Mouse (Mus musculus): ENCODE data around the gene Pdia2. TPM values are rescaled to one million over a fixed set of nuclear protein-coding genes. Genes with fewer than 3 reads are reported as not detected.
A peak's percentile ranks its signal among the peaks of the same experiment; 100 is the strongest.
"Not testable (repeated sequence)": the region's sequence is repeated elsewhere in the genome, so short reads cannot be mapped to it uniquely, and the experiment has no call there.

The Pdia2 gene
- total RNA-seq, 2 experiments from 2014 or later, result 13.4 to 24.4 TPM

- 0 out of 2 replicates have a peak, but pooled peaks have one; percentile 35 for ATAC-seq (replicated peaks; ENCODE audit: low FRiP score, poor library complexity, severe bottlenecking)
Observed at GRCm38 (mm10) chr17:26202737-26203136, 3.9 kb upstream of the Pdia2 start, which contains the start of gene Rgs11. TSS of gene Rgs11 (plus strand) at chr17:26202951.

- ATAC-seq (replicated peaks; ENCODE audit: low FRiP score, poor library complexity, severe bottlenecking), result no peak
Observed at GRCm38 (mm10) chr17:26201998-26202397, 3.1 kb upstream of the Pdia2 start.

DNA sequence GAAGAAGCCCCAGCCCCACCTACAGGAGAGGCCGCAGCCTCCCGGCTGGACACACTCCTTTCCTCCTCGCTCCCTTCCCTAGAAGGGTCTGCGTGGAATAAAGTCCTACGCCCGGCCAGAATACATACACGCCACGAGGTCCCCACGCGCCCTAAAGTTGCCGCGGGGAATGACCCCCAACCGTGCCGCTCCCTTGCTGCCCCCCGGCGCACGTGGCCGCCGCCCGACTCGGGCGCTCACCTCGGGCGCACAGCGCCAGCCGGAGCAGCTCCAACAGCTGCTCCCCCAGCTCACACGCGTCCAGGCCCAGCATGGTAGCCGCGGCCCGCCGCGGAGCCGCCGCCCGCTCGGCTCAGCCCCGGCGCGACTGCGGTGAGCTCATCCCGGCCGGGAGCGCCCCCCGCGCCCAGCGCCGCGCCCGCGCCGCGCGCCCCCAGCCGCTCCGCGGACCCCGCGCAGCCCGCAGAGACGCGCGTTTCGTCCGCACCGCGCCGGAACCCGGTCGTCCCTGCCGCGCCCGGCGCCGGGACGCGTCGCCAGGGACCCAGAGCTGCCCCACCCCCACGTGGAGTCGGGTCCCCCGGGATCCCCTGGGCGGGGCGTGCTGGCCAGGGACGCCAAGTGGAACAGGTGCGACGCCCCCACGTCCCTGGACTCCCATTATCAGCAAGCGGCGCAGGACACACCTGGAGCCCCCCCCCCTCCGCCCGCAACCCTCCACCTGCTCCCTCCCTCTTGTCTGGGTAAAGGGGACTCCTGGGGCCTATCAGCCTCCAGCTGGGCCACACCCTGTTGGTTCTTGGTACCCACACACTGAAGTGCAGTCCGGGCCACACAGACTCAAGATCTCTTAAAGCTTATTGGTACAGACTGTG, 2.2 kb upstream of the Pdia2 start:
- no peak for ATAC-seq (replicated peaks; ENCODE audit: low FRiP score, poor library complexity, severe bottlenecking)

GRCm38 (mm10) chr17:26192481-26193190, 6.3 kb downstream of the Pdia2 start:
- no peak for ATAC-seq (replicated peaks; ENCODE audit: low FRiP score, poor library complexity, severe bottlenecking)

DNA sequence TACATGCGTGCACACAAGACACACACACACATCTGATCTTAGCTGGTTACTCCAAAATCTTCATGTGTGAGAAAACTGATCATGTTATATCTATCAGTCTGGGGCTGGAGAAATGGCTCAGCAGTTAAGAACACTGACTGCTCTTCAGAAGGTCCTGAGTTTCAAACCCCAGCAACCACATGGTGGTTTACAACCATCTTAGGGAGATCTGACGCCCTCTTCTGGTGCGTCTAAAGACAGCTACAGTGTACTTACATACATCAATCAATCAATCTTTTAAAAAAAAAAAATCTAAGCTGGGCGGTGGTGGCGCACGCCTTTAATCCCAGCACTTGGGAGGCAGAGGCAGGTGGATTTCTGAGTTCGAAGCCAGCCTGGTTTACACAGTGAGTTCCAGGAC, 7.4 kb downstream of the Pdia2 start:
- not testable (repeated sequence) for ATAC-seq (replicated peaks; ENCODE audit: low FRiP score, poor library complexity, severe bottlenecking)

- ATAC-seq (replicated peaks; ENCODE audit: low FRiP score, poor library complexity, severe bottlenecking), result no peak
Observed at GRCm38 (mm10) chr17:26188091-26188805, 10.6 kb downstream of the Pdia2 start.

GRCm38 (mm10) chr17:26187592-26187991, 11.3 kb downstream of the Pdia2 start:
- ATAC-seq (replicated peaks; ENCODE audit: low FRiP score, poor library complexity, severe bottlenecking), result no peak

DNA sequence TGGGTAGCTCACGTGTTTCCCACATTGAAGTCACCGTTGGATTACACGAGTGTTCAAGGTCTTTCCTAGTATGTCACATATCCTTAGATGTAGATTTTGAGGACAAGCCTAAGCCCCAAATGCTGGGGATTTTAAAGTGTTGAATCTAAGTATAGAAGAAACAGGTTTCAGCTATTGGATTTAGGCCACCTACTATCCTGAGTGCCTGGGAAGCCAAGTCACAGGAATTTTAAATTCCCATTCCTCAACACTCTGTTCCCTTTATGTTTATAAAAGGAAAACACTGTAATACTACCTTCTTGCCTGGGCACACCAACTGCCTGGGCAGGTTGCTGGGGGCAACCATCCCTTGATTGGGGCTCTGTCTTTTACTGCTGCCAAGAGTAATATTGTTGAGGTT, 17.7 kb downstream of the Pdia2 start:
- no peak for ATAC-seq (replicated peaks; ENCODE audit: low FRiP score, poor library complexity, severe bottlenecking)

DNA sequence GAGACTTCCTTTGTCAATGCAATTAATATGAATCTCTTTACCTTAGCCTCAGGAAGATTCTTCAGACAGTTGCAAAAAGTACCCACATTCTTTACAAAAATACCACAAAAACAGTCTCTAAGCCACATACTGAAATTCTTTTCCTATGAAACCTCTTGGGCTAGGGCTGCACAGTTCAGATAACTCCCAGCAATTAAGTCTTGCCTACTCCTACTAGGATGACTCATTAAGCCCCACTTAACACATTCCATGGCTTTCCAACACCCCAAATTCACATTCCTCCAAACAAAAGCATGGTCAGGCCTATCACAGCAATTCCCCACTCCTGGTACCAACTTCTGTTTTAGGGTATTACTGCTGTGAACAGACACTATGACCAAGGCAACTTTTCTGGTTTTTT, 20.3 kb downstream of the Pdia2 start:
- ATAC-seq (replicated peaks; ENCODE audit: low FRiP score, poor library complexity, severe bottlenecking), result no peak

DNA sequence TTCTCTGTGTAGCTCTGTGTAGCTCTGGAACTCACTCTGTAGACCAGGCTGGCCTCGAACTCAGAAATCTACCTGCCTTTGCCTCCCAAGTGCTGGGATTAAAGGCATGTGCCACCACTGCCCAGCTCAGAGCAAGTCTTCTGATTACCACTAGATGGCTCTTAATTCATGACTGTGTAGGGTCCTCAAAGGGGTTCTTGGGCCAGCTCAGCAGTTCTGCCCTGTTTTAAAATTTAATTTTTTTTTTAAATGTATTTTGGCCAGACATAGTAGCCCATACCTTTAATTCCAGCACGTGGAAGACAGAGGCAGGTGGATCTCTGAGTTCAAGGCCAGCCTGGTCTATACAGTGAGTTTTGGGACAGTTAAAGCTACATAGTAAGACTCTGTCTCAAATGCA, 23.6 kb downstream of the Pdia2 start:
- ATAC-seq (replicated peaks; ENCODE audit: low FRiP score, poor library complexity, severe bottlenecking), result not testable (repeated sequence)

DNA sequence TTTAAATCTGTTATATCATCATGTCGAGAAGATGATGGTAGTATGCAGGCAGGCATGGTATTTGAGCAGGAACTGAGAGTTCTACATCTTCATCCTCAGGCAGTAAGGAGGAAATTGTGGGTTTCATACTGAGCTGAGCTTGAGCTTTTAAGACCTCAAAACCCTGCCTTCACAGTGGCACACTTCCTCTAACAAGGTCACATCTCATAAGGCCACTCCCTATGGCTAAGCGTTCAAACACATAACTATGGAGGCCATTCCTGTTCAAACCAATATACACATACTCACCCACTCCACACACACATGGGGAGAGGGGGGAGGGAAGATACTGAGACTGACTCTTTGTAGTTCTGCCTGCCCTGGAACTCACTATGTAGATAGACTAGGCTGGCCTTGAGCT, 30.8 kb downstream of the Pdia2 start:
- no peak for ATAC-seq (replicated peaks; ENCODE audit: low FRiP score, poor library complexity, severe bottlenecking)

GRCm38 (mm10) chr17:26162736-26163135, 36.2 kb downstream of the Pdia2 start:
- ATAC-seq (replicated peaks; ENCODE audit: low FRiP score, poor library complexity, severe bottlenecking), result no peak

GRCm38 (mm10) chr17:26151886-26152630, 46.8 kb downstream of the Pdia2 start:
- no peak for ATAC-seq (replicated peaks; ENCODE audit: low FRiP score, poor library complexity, severe bottlenecking)

- ATAC-seq (replicated peaks; ENCODE audit: low FRiP score, poor library complexity, severe bottlenecking), result no peak
Observed at GRCm38 (mm10) chr17:26149056-26149455, 49.8 kb downstream of the Pdia2 start.

Other genes starting within 250 kb of the Pdia2 start
- not detected in 2 replicates for gene A930017K11Rik, start 246.5 kb downstream of the Pdia2 start, total RNA-seq (2015; ENCODE audit: low replicate concordance)
- gene A930017K11Rik, start 246.5 kb downstream of the Pdia2 start, total RNA-seq (2017; ENCODE audit: low replicate concordance), result not detected in 2 replicates
- gene Capn15, start 213.3 kb downstream of the Pdia2 start, total RNA-seq (2015; ENCODE audit: low replicate concordance), result 9.6 and 9.7 TPM in 2 replicates
- 5.7 and 9.1 TPM in 2 replicates for gene Capn15, start 213.3 kb downstream of the Pdia2 start, total RNA-seq (2017; ENCODE audit: low replicate concordance)
- not detected in 2 replicates for gene Rab11fip3, start 129.5 kb downstream of the Pdia2 start, total RNA-seq (2015; ENCODE audit: low replicate concordance)
- 0.26 TPM in 1 of 2 replicates, not detected in the other for gene Rab11fip3, start 129.5 kb downstream of the Pdia2 start, total RNA-seq (2017; ENCODE audit: low replicate concordance)
- 1.8 TPM in 1 of 2 replicates, not detected in the other for gene Decr2, start 108.8 kb downstream of the Pdia2 start, total RNA-seq (2015; ENCODE audit: low replicate concordance)
- gene Decr2, start 108.8 kb downstream of the Pdia2 start, total RNA-seq (2017; ENCODE audit: low replicate concordance), result 1.4 TPM in 1 of 2 replicates, not detected in the other
- 3.6 and 5.9 TPM in 2 replicates for gene Nme4, start 103.5 kb downstream of the Pdia2 start, total RNA-seq (2015; ENCODE audit: low replicate concordance)
- 3.4 TPM in 1 of 2 replicates, not detected in the other for gene Nme4, start 103.5 kb downstream of the Pdia2 start, total RNA-seq (2017; ENCODE audit: low replicate concordance)
- 13.0 and 13.8 TPM in 2 replicates for gene Tmem8, start 85.8 kb downstream of the Pdia2 start, total RNA-seq (2015; ENCODE audit: low replicate concordance)
- 6.7 and 8.9 TPM in 2 replicates for gene Tmem8, start 85.8 kb downstream of the Pdia2 start, total RNA-seq (2017; ENCODE audit: low replicate concordance)
- gene Mrpl28, start 75.6 kb downstream of the Pdia2 start, total RNA-seq (2015; ENCODE audit: low replicate concordance), result 32.3 and 39.3 TPM in 2 replicates
- gene Mrpl28, start 75.6 kb downstream of the Pdia2 start, total RNA-seq (2017; ENCODE audit: low replicate concordance), result 27.6 and 30.9 TPM in 2 replicates
- gene Axin1, start 60.4 kb downstream of the Pdia2 start, total RNA-seq (2015; ENCODE audit: low replicate concordance), result 12.2 and 35.3 TPM in 2 replicates
- gene Axin1, start 60.4 kb downstream of the Pdia2 start, total RNA-seq (2017; ENCODE audit: low replicate concordance), result 44.4 and 84.3 TPM in 2 replicates
- gene Rgs11, start 3.9 kb upstream of the Pdia2 start, total RNA-seq (2015; ENCODE audit: low replicate concordance), result not detected in 2 replicates
- not detected in 2 replicates for gene Rgs11, start 3.9 kb upstream of the Pdia2 start, total RNA-seq (2017; ENCODE audit: low replicate concordance)
- 3.2 TPM in 1 of 2 replicates, not detected in the other for gene Arhgdig, start 8.7 kb upstream of the Pdia2 start, total RNA-seq (2015; ENCODE audit: low replicate concordance)
- gene Arhgdig, start 8.7 kb upstream of the Pdia2 start, total RNA-seq (2017; ENCODE audit: low replicate concordance), result not detected in 2 replicates
- 0.72 and 3.8 TPM in 2 replicates for gene Fam234a, start 45.2 kb upstream of the Pdia2 start, total RNA-seq (2015; ENCODE audit: low replicate concordance)
- gene Fam234a, start 45.2 kb upstream of the Pdia2 start, total RNA-seq (2017; ENCODE audit: low replicate concordance), result 1.8 and 6.0 TPM in 2 replicates
- 16.3 and 27.4 TPM in 2 replicates for gene Luc7l, start 53.8 kb upstream of the Pdia2 start, total RNA-seq (2015; ENCODE audit: low replicate concordance)
- gene Luc7l, start 53.8 kb upstream of the Pdia2 start, total RNA-seq (2017; ENCODE audit: low replicate concordance), result 45.1 and 70.6 TPM in 2 replicates
- gene Neurl1b, start 215.7 kb upstream of the Pdia2 start, total RNA-seq (2015; ENCODE audit: low replicate concordance), result 0.72 and 2.5 TPM in 2 replicates
- gene Neurl1b, start 215.7 kb upstream of the Pdia2 start, total RNA-seq (2017; ENCODE audit: low replicate concordance), result 1.5 and 2.4 TPM in 2 replicates

All from erythroid progenitor cell, adult 5-6 weeks (primary cell).